Mouse (Mus musculus): ENCODE data around the gene Olfr967. TPM values are rescaled to one million over a fixed set of nuclear protein-coding genes. Genes with fewer than 3 reads are reported as not detected.

Gene Olfr967
- polyA plus RNA-seq (2012; rRNA removed; ENCODE audit: low replicate concordance): not detected in 2 replicates

GRCm38 (mm10) chr9:39745949-39746348 is at the start of gene Olfr967:
TSS of gene Olfr967 (plus strand) at chr9:39746249.

GRCm38 (mm10) chr9:39707017-39707416 is 39.0 kb upstream of the Olfr967 start, which contains the start of gene Olfr149:
TSS of gene Olfr149 (minus strand) at chr9:39707117.

GRCm38 (mm10) chr9:39711053-39711452 is 35.0 kb upstream of the Olfr967 start, which contains the start of gene Olfr965:
TSS of gene Olfr965 (plus strand) at chr9:39711353.

GRCm38 (mm10) chr9:39730678-39731077 is 15.4 kb upstream of the Olfr967 start, which contains the start of gene Olfr150:
TSS of gene Olfr150 (plus strand) at chr9:39730978.

GRCm38 (mm10) chr9:39783153-39783552 is 37.1 kb downstream of the Olfr967 start, which contains the start of gene Olfr968:
TSS of gene Olfr968 (minus strand) at chr9:39783253.

GRCm38 (mm10) chr9:39790558-39790957 is 44.5 kb downstream of the Olfr967 start, which contains the start of gene Olfr969:
TSS of gene Olfr969 (plus strand) at chr9:39790945.

Other genes starting within 250 kb of the Olfr967 start
- not detected in 2 replicates for gene Olfr957, start 230.4 kb upstream of the Olfr967 start, polyA plus RNA-seq (2012; rRNA removed; ENCODE audit: low replicate concordance)
- not detected in 2 replicates for gene Olfr958, start 192.2 kb upstream of the Olfr967 start, polyA plus RNA-seq (2012; rRNA removed; ENCODE audit: low replicate concordance)
- gene Olfr959, start 170.7 kb upstream of the Olfr967 start, polyA plus RNA-seq (2012; rRNA removed; ENCODE audit: low replicate concordance): not detected in 2 replicates
- 0.30 and 1.8 TPM in 2 replicates for gene AW551984, start 141.8 kb upstream of the Olfr967 start, polyA plus RNA-seq (2012; rRNA removed; ENCODE audit: low replicate concordance)
- not detected in 2 replicates for gene Olfr148, start 135.6 kb upstream of the Olfr967 start, polyA plus RNA-seq (2012; rRNA removed; ENCODE audit: low replicate concordance)
- gene Olfr960, start 124.9 kb upstream of the Olfr967 start, polyA plus RNA-seq (2012; rRNA removed; ENCODE audit: low replicate concordance): not detected in 2 replicates
- not detected in 2 replicates for gene Olfr961, start 101.2 kb upstream of the Olfr967 start, polyA plus RNA-seq (2012; rRNA removed; ENCODE audit: low replicate concordance)
- gene Olfr963, start 79.0 kb upstream of the Olfr967 start, polyA plus RNA-seq (2012; rRNA removed; ENCODE audit: low replicate concordance): not detected in 2 replicates
- gene Olfr149, start 39.1 kb upstream of the Olfr967 start, polyA plus RNA-seq (2012; rRNA removed; ENCODE audit: low replicate concordance): not detected in 2 replicates
- gene Olfr965, start 34.9 kb upstream of the Olfr967 start, polyA plus RNA-seq (2012; rRNA removed; ENCODE audit: low replicate concordance): not detected in 2 replicates
- not detected in 2 replicates for gene Olfr150, start 15.3 kb upstream of the Olfr967 start, polyA plus RNA-seq (2012; rRNA removed; ENCODE audit: low replicate concordance)
- gene Olfr968, start 37.0 kb downstream of the Olfr967 start, polyA plus RNA-seq (2012; rRNA removed; ENCODE audit: low replicate concordance): not detected in 2 replicates
- not detected in 2 replicates for gene Olfr969, start 44.7 kb downstream of the Olfr967 start, polyA plus RNA-seq (2012; rRNA removed; ENCODE audit: low replicate concordance)
- gene Olfr970, start 62.6 kb downstream of the Olfr967 start, polyA plus RNA-seq (2012; rRNA removed; ENCODE audit: low replicate concordance): not detected in 2 replicates
- not detected in 2 replicates for gene Olfr971, start 90.6 kb downstream of the Olfr967 start, polyA plus RNA-seq (2012; rRNA removed; ENCODE audit: low replicate concordance)
- gene Olfr972, start 120.2 kb downstream of the Olfr967 start, polyA plus RNA-seq (2012; rRNA removed; ENCODE audit: low replicate concordance): not detected in 2 replicates
- gene Olfr229, start 161.1 kb downstream of the Olfr967 start, polyA plus RNA-seq (2012; rRNA removed; ENCODE audit: low replicate concordance): not detected in 2 replicates
- gene Olfr974, start 191.3 kb downstream of the Olfr967 start, polyA plus RNA-seq (2012; rRNA removed; ENCODE audit: low replicate concordance): not detected in 2 replicates
- not detected in 2 replicates for gene Olfr975, start 205.8 kb downstream of the Olfr967 start, polyA plus RNA-seq (2012; rRNA removed; ENCODE audit: low replicate concordance)
- gene Olfr976, start 214.9 kb downstream of the Olfr967 start, polyA plus RNA-seq (2012; rRNA removed; ENCODE audit: low replicate concordance): not detected in 2 replicates
- gene Olfr978, start 245.9 kb downstream of the Olfr967 start, polyA plus RNA-seq (2012; rRNA removed; ENCODE audit: low replicate concordance): not detected in 2 replicates

Measured in duodenum, adult 2 months (tissue).